Mouse (Mus musculus) heart, postnatal 25 days (tissue): Measurements from ENCODE around the gene Pcnx. TPM values are rescaled to one million over a fixed set of nuclear protein-coding genes. Genes with fewer than 3 reads are reported as not detected.
"Not testable (repeated sequence)": the region's sequence is repeated elsewhere in the genome, so short reads cannot be mapped to it uniquely, and the experiment has no call there.

Source experiments
- DNase-seq: peaks from one replicate; pipeline ENCODE4 v3.0.0; 2022; ENCODE audit warnings: low spot score
- intact Hi-C: fragments of 180-260 bp; cut with DNase I; formaldehyde crosslinking; loops from one replicate; pipeline ENCODE4 v1.15.1; 2025
- total RNA-seq, 2 experiments: library from RNA; stranded (reverse); gene quantifications; 2 replicates each; pipeline ENCODE4 v1.2.3; 2021

Pcnx gene
- total RNA-seq, 2 experiments from 2014 or later = 50.6 to 57.9 TPM

DNA sequence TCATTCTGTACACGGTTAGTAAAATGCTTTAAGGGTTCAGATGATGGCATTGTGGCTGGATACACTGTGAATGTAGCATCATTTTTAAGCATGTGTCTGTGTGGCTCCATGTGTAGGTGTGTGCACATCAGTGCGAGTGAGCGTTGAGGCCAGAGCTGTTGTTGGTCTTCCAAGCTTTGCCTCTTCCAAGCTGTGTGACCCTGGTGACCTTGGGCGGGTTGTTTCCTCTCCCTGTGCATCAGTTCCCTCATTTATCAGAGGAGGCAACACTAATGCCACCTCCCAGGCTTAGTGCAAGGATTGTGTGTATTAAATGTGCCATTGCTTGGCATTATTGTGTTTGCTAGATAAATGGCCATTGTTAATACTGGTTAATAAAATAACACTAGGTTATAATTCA lies 76.2 kb downstream of the Pcnx start:
- intact Hi-C loops = no loop called here
- DNase-seq = no peak

DNA sequence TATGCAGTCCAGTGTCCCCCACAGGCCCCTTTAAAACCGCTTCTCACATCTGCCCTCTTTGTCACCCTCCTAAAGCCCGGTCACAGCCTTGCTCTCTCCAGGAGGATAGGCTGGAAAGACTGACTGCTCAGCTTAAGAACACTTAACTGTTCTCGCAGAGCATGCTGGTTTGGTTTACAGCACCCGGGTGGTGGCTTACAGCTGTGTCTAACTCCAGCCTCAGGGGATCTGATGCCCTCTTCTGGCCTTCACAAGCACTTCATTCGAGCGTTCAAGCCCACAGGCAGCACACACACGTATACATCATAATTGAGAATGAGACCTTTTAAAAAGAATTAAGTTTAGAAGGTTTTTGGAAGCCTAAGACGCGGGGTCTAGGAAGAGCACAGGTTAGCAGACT lies 81.4 kb downstream of the Pcnx start:
- intact Hi-C loops = no loop called here
- no peak for DNase-seq

GRCm38 (mm10) chr12:81943331-81944062 lies 83.7 kb downstream of the Pcnx start:
- intact Hi-C loops = no loop called here
- DNase-seq = no peak

GRCm38 (mm10) chr12:81949026-81949425 lies 89.2 kb downstream of the Pcnx start:
- intact Hi-C loops = no loop called here

DNA sequence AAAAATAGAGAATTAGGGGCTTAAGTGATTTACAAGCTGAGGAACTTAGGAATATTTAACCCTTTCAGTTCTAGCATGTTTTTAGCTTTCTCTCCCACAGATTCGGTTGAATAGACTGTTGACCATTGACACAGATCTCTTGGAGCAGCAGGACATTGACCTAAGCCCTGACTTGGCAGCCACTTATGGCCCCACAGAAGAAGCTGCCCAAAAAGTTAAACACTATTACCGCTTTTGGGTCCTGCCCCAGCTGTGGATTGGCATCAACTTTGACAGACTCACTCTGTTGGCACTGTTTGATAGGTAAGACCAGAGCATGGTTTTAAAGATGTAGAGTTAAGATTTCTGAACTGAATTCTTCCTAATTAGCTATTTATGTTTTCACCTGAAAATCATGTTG lies 90.2 kb downstream of the Pcnx start:
- intact Hi-C loops = no loop called here
- DNase-seq = no peak

More at GRCm38 (mm10) chr12:81949026-81949425, 89.2 kb downstream of the Pcnx start:
- DNase-seq = no peak

- intact Hi-C loops = no loop called here
- DNase-seq = no peak
Observed at GRCm38 (mm10) chr12:81958351-81958750, 98.5 kb downstream of the Pcnx start.

DNA sequence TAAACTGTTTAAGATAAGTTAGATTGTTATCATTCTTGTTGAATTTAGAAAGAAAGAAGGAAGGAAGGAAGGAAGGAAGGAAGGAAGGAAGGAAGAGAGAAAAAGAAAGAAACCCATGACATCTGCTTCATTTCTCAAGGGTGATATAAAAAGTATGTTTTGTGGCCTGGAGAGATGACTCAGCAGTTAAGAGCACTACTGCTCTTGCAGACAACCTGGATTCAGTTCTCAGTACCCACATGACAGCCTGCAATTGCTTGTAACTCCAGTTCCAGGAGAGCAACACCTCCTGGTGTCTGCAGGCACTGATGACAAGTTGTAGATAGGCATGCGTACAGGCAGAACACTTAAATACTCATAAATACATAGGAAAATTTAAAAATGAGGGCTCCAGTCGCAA lies 105.6 kb downstream of the Pcnx start:
- intact Hi-C loops = no loop called here
- no peak for DNase-seq

DNA sequence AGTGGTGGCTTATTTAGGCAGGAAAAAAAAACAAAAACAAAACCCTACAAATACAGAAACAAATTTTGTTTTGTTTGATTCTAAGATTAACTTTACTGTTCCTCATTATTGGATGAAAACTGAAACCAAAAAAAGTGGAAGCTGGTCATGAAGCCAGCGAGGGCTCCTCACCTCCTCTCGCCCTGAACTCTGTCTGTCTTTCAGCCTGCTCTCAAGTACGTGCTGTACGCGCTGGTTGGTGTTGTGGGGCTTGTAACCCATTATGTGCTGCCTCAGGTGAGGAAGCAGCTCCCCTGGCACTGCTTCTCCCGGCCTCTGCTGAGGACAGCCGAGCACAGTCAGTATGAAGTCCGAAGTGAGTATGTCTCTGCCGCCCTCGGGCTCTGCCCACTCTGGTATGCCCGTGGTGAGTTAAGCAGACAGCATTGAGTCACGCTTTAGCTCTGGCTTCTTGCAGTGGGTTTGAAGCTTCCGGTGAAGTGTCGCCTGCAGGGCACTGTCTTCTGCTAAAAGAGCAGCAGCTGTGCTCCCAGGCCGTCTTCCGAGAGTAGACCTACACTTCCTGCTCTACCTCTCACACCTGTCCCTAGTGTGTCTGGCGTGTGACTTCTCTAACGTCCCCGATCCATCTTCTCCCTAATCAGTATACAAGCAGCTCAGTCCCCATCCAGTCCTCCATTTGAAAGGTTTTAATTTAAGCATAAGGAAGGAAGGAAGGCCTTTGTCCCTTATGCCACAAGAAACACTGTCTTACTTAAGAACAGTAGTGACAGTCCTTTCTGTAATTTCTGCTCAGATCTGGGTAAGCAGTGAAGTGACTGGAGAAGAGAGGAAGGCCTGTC lies 111.4 kb downstream of the Pcnx start:
- intact Hi-C loops = no loop called here

GRCm38 (mm10) chr12:81971884-81972362 lies 112.1 kb downstream of the Pcnx start:
- no peak for DNase-seq
- intact Hi-C loops = no loop called here

More for the DNA sequence above, 111.4 kb downstream of the Pcnx start:
- DNase-seq = no peak

- intact Hi-C loops = no loop called here
- DNase-seq = no peak
Observed at GRCm38 (mm10) chr12:81974806-81975205, 115.0 kb downstream of the Pcnx start.

DNA sequence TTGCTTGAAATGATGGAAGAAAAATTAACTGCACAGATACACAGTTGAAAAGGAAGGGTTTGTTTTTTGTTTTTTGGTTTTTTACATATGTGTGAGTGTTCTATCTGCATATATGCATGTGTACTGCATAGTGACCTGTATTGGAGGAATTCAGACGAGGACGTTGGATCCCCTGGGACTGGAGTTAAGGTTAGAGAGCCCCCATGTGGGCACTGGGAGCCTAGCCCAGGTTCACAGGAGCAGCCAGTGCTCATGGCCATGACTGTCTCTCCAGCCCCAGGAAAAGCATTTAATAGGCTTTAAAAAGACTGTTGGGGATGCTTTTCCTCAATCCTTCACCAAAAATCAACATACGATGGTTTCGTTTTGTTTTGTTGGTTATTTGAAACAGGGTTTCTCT lies 117.5 kb downstream of the Pcnx start:
- intact Hi-C loops = no loop called here

DNA sequence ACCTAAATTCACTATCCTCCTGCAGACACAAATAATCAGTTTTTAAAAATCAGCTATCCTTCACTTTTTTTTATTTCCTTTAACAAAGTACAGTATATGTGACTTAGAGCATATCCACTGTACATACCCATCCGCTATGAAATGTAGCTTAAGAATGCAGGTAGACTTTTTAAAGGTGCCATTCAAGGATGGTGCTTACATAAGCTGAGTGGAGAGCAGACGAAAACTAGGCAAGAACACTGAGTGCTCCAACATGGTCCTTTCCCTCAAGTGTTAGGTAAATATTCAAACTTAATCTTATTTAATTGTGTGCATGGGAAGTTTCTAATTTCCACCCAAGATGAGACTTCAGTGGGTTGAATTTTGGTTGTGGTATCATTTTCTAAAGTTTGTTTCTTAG lies 119.5 kb downstream of the Pcnx start:
- intact Hi-C loops = no loop called here
- DNase-seq = no peak

More for the DNA sequence above, 117.5 kb downstream of the Pcnx start:
- no peak for DNase-seq

DNA sequence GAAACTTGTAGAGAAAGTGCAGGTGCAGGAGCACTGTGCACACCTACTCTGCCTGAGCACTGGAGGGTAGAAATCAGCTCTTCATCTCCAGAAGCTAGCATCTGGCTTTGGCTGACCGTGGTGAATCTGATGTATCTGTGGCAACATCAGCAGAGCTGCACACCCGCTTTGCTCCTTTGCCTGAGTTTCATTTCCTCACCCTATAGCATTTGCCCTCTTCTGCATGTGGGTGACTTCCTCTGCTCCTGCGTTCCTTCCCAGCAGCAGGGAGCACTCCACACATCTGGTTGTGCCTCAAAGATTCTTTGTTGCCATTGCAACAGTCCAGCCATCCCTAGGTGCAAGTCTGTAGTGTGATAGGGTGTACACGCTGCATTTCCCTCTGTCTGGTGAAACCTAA lies 132.3 kb downstream of the Pcnx start:
- intact Hi-C loops = no loop called here
- DNase-seq = no peak

DNA sequence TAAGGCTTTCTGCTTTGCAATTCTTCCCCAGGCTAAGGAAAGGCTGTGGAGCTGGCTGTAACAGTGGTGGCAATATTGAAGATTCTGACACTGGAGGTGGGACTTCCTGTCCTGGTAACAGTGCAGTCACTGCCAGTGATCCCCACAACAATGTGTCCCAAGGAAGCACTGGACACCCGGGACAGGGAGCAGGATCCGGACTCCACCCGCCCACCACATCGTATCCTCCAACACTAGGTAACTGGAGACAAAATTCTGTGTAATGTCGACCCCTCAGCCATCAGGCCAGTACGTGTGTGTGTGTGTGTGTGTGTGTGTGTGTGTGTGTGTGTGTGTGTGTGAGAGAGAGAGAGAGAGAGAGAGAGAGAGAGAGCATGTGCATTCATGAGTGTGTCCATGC lies 133.2 kb downstream of the Pcnx start:
- DNase-seq = no peak
- intact Hi-C loops = no loop called here

DNA sequence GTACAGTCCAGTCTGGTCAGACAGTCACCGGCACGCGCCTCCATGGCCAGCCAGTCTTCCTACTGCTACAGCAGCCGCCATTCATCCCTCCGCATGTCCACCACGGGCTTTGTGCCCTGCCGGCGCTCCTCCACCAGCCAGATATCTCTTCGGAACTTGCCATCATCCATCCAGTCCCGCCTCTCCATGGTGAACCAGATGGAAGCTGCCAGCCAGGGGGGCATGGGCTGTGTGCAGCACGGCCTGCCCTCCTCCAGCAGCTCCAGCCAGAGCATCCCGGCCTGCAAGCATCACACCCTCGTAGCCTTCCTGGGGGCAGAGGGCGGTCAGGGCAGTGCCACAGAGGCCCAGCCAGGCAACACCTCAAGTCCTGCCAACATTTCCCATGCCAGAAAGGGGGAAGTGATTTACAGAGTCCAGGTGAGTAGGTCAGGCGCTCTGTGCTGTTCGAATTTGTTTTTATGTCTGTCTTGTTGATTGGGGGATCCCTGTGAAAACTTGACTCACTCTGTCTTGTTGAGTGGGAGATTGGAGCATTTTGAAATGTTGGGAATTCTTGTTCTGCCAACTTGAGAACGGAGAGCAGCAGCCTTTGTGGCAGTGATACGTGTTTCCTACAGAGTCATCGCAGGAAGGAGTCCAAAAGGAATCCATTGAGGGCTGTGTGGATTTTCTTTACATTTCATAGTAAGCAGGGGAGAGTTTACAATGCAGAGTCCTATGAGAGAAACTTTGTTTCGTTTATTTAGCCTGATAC lies 135.3 kb downstream of the Pcnx start:
- DNase-seq = no peak
- intact Hi-C loops = no loop called here

DNA sequence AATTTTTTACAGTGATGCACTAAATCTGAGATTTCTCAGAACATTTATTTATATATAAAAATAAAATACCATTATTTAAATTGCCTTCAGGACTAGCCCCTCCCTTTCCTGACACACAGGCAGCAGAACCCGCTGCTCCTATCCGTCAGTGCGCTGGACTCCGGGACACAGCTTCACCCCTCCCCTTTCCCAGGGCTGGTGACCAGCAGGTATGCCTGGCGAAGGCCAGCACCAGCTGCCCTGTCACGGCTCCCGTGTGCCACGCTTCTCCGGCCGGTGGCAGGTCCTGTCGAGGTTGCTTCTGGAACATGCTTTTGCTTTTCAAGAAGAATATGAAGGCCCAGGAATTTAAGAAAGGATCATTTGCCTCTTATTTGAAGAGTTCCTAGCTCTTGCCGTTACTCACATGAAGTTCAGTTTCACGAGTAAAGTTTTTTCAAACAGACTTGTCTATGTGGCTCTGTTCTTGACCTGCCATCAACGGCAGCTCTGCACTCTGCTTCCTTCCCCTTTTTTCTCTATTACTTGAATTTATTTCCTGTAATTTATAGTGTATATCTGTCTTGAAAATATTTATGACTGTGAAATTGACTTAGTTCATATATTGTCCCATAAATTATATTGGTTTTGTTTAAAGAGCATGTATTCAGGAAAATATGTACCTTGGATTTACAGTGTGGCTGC lies 137.0 kb downstream of the Pcnx start:
- intact Hi-C loops = no loop called here
- no peak for DNase-seq

GRCm38 (mm10) chr12:81997497-81997896 lies 137.7 kb downstream of the Pcnx start:
- no peak for DNase-seq

DNA sequence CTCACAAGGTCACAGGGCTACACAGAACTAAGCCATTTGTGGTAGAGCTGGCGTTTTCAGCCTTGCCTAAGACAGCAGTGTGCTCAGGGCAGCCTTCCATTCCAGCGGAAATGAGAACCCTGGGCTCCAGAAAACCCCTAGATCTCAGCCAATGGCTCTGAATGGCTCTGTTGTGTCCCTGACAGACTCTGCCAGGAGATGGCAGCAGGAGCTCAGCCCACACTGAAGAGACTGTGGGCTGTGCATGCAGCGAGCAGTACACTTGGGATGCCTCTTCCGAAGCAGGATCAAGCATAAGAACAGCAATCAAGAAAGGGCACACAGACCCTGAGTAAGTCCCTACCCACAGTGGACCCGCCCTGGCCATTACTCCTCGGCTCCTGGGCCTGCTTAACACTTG lies 142.9 kb downstream of the Pcnx start:
- intact Hi-C loops, DNase-seq: not testable (repeated sequence)

More at GRCm38 (mm10) chr12:81997497-81997896, 137.7 kb downstream of the Pcnx start:
- intact Hi-C loops = no loop called here

- DNase-seq, intact Hi-C loops: not testable (repeated sequence)
Observed at GRCm38 (mm10) chr12:82025901-82026633, 166.2 kb downstream of the Pcnx start.
